Comparison of ENCODE assay signal across 8 mouse cellular contexts in the genomic region with DNA sequence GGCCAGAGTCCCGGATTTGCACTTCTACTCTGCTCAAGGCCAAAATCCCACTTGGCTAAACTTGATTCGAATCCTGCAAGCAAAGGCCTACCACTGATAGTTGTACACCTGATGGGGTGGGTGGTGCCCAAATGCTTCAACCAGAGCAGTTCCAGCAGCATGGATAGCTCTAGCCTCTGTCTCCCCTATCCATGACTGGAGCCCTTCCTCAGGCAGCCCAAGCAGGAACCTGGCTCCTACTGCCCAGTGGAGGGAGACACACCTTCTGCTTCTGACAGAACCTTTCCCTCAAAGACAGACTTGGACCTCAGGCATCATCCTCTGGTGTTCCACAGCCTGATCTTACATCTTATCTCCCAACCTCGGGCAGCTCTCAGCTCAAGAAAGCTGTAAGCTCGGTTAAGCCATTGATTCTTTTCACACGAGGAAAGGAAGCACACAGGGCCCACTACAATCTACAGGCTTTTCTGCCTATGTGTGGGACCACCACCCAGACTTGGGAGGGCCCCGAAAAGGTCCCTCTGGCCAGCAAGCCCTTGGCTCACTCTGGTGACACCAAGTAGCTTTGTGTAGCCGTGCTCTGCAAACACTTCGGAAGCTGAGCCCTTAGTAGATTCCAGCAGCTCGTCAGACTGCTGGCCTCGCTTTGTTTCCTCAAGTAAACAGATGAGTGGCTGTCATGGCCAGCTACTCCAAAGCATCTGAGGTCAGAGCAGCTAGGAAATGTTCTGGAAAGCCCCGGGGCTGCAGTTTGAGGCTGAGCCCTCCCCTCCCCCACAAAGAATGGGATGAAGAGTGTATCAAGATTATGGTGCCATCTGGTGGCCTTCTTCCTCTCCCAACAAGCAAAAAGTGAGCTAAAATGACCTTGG. TPM values are rescaled to one million over a fixed set of nuclear protein-coding genes. Genes with fewer than 3 reads are reported as not detected.
DNase-seq lines count a peak whose midpoint lies in the region; ATAC-seq and TF ChIP-seq lines count a peak whose summit lies in the region.

No protein-coding gene starts in this region.

- H3K36me3 ChIP-seq in C2C12 (ENCODE audit: control insufficient read depth, insufficient read depth), result no peaks in the 10 kb centered on the region
- H3K36me3 ChIP-seq in forebrain, embryonic 12.5 days (replicated peaks), result no peaks in the 10 kb centered on the region
- H3K36me3 ChIP-seq in heart, embryonic 15.5 days, result no peaks in the 10 kb centered on the region
- H3K36me3 ChIP-seq in kidney, postnatal 0 days (ENCODE audit: insufficient read depth, low read length), result no peaks in the 10 kb centered on the region
- H3K36me3 ChIP-seq in limb, embryonic 14.5 days (ENCODE audit: control insufficient read depth, insufficient read depth, low read length), result no peaks in the 10 kb centered on the region
- no peaks in the 10 kb centered on the region for H3K36me3 ChIP-seq in neural tube, embryonic 12.5 days

- TF ChIP-seq POLR2A in limb, embryonic 14.5 days (IDR thresholded peaks at IDR 0.05; ENCODE audit: borderline replicate concordance, extremely low read depth, insufficient read depth, insufficient read length), result no peak

- ATAC-seq in forebrain, embryonic 12.5 days (ENCODE audit: low FRiP score), result peak; percentile 51
- 0 out of 2 replicates have a peak, but pooled peaks have one; percentile 10 for ATAC-seq in heart, embryonic 15.5 days (replicated peaks; ENCODE audit: insufficient number of reproducible peaks, insufficient read depth, low FRiP score, low read depth)
- ATAC-seq in kidney, postnatal 0 days (replicated peaks; ENCODE audit: low FRiP score, low read depth), result peak; percentile 65; the same call in 1 of the 2 replicates
- ATAC-seq in limb, embryonic 14.5 days (ENCODE audit: low FRiP score, low read depth), result 0 out of 2 replicates have a peak, but pooled peaks have one; percentile 50
- peak; percentile 53; the same call in 1 of the 2 replicates for ATAC-seq in neural tube, embryonic 12.5 days (ENCODE audit: low FRiP score, low read depth)

- 0 out of 2 replicates have a peak overlapping the region, but pooled peaks have one; percentile 13 for H3K4me2 ChIP-seq in forebrain, embryonic 12.5 days
- peak overlapping the region; percentile 44 for H3K4me2 ChIP-seq in heart, embryonic 15.5 days
- peak overlapping the region; percentile 30; the same call in 1 of the 2 replicates for H3K4me2 ChIP-seq in kidney, postnatal 0 days (ENCODE audit: low read length)
- H3K4me2 ChIP-seq in limb, embryonic 14.5 days (replicated peaks; ENCODE audit: low read depth, low read length, severe bottlenecking), result peak overlapping the region; percentile 26; the same call in 1 of the 2 replicates
- H3K4me2 ChIP-seq in neural tube, embryonic 12.5 days (replicated peaks), result peak overlapping the region; percentile 19; the same call in 1 of the 2 replicates

- DNase-seq in kidney, postnatal 0 days (ENCODE audit: low spot score), result peak; percentile 94
- DNase-seq in limb, embryonic 14.5 days (ENCODE audit: low spot score), result peak; percentile 87
- peak; percentile 15 for DNase-seq in testis, postnatal 14 days (ENCODE audit: low spot score)

- H3K27me3 ChIP-seq in C2C12 (ENCODE audit: control insufficient read depth, insufficient read depth, insufficient read length), result no peaks in the 10 kb centered on the region
- H3K27me3 ChIP-seq in forebrain, embryonic 12.5 days, result no peaks in the 10 kb centered on the region
- H3K27me3 ChIP-seq in heart, embryonic 15.5 days, result 0 out of 2 replicates have a peak, but pooled peaks cover 6% of the 10 kb centered on the region
- no peaks in the 10 kb centered on the region for H3K27me3 ChIP-seq in kidney, postnatal 0 days (ENCODE audit: insufficient read depth, low read length)
- H3K27me3 ChIP-seq in limb, embryonic 14.5 days (ENCODE audit: control insufficient read depth, insufficient read depth, low read length), result no peaks in the 10 kb centered on the region
- H3K27me3 ChIP-seq in neural tube, embryonic 12.5 days (replicated peaks), result no peaks in the 10 kb centered on the region

- WGBS in forebrain, embryonic 12.5 days, result 52% methylated on average over 11 of the region's 11 CpGs
- 41% methylated on average over 11 of the region's 11 CpGs for WGBS in heart, embryonic 15.5 days
- WGBS in kidney, postnatal 0 days, result 49% methylated on average over 11 of the region's 11 CpGs
- 55% methylated on average over 11 of the region's 11 CpGs for WGBS in limb, embryonic 14.5 days
- WGBS in neural tube, embryonic 12.5 days, result 61% methylated on average over 11 of the region's 11 CpGs

- peak overlapping the region; percentile 69 for H3K27ac ChIP-seq in brown adipose tissue, adult 24 weeks (replicated peaks; ENCODE audit: low read depth, low read length)
- H3K27ac ChIP-seq in forebrain, embryonic 12.5 days, result no peak overlapping the region
- H3K27ac ChIP-seq in heart, embryonic 15.5 days, result no peak overlapping the region
- no peak overlapping the region for H3K27ac ChIP-seq in kidney, postnatal 0 days
- no peak overlapping the region for H3K27ac ChIP-seq in limb, embryonic 14.5 days (replicated peaks; ENCODE audit: low read depth, low read length)
- H3K27ac ChIP-seq in neural tube, embryonic 12.5 days, result no peak overlapping the region

- H3ac ChIP-seq in C2C12 (ENCODE audit: control insufficient read depth, insufficient read length, low read depth), result no peak overlapping the region

- H3K9ac ChIP-seq in forebrain, embryonic 12.5 days, result no peak overlapping the region
- no peak overlapping the region for H3K9ac ChIP-seq in heart, embryonic 15.5 days
- no peak overlapping the region for H3K9ac ChIP-seq in kidney, postnatal 0 days (ENCODE audit: low read depth, low read length)
- no peak overlapping the region for H3K9ac ChIP-seq in limb, embryonic 14.5 days (ENCODE audit: low read depth, low read length, severe bottlenecking)
- H3K9ac ChIP-seq in neural tube, embryonic 12.5 days, result no peak overlapping the region

- peaks cover 6% of the 10 kb centered on the region; the same call in 1 of the 2 replicates for H3K4me1 ChIP-seq in brown adipose tissue, adult 24 weeks (ENCODE audit: control insufficient read depth, insufficient read depth, insufficient read length, low read length)
- H3K4me1 ChIP-seq in forebrain, embryonic 12.5 days, result peaks cover 16% of the 10 kb centered on the region
- 0 out of 2 replicates have a peak, but pooled peaks cover 4% of the 10 kb centered on the region for H3K4me1 ChIP-seq in heart, embryonic 15.5 days (replicated peaks)
- H3K4me1 ChIP-seq in kidney, postnatal 0 days (replicated peaks; ENCODE audit: insufficient read depth, low read length), result no peaks in the 10 kb centered on the region
- peaks cover 3% of the 10 kb centered on the region; the same call in 1 of the 2 replicates for H3K4me1 ChIP-seq in limb, embryonic 14.5 days (ENCODE audit: control insufficient read depth, insufficient read depth, low read length)
- peaks cover 3% of the 10 kb centered on the region; the same call in 1 of the 2 replicates for H3K4me1 ChIP-seq in neural tube, embryonic 12.5 days

- H3K79me2 ChIP-seq in C2C12 (ENCODE audit: control insufficient read depth, insufficient read depth), result no peaks in the 10 kb centered on the region

- H3K4me3 ChIP-seq in C2C12 (ENCODE audit: insufficient read depth, poor library complexity, severe bottlenecking), result no peak overlapping the region
- H3K4me3 ChIP-seq in brown adipose tissue, adult 24 weeks (ENCODE audit: insufficient read depth, low read depth, low read length), result no peak overlapping the region
- no peak overlapping the region for H3K4me3 ChIP-seq in forebrain, embryonic 12.5 days (replicated peaks)
- no peak overlapping the region for H3K4me3 ChIP-seq in heart, embryonic 15.5 days
- no peak overlapping the region for H3K4me3 ChIP-seq in kidney, postnatal 0 days (replicated peaks; ENCODE audit: low read depth, low read length)
- H3K4me3 ChIP-seq in limb, embryonic 14.5 days (replicated peaks; ENCODE audit: low read length), result no peak overlapping the region
- no peak overlapping the region for H3K4me3 ChIP-seq in neural tube, embryonic 12.5 days

- no peaks in the 10 kb centered on the region for H3K9me3 ChIP-seq in forebrain, embryonic 12.5 days
- no peaks in the 10 kb centered on the region for H3K9me3 ChIP-seq in heart, embryonic 15.5 days (replicated peaks)
- no peaks in the 10 kb centered on the region for H3K9me3 ChIP-seq in kidney, postnatal 0 days (replicated peaks; ENCODE audit: low read length)
- no peaks in the 10 kb centered on the region for H3K9me3 ChIP-seq in limb, embryonic 14.5 days (ENCODE audit: control insufficient read depth, low read length)
- no peaks in the 10 kb centered on the region for H3K9me3 ChIP-seq in neural tube, embryonic 12.5 days

- TF ChIP-seq CTCF in C2C12 (IDR thresholded peaks at IDR 0.05; ENCODE audit: control insufficient read depth, insufficient read depth, insufficient read length), result peak; percentile 21
- peak; percentile 84 for TF ChIP-seq CTCF in kidney, postnatal 0 days (IDR thresholded peaks at IDR 0.05; ENCODE audit: low read depth)

- H3K79me3 ChIP-seq in C2C12 (ENCODE audit: low read depth), result no peaks in the 10 kb centered on the region

TF ChIP-seq in C2C12, 6 proteins besides CTCF, POLR2A, EP300 and RAD21:
- TF ChIP-seq FOSL1 (IDR thresholded peaks at IDR 0.05; ENCODE audit: insufficient read depth, low read length, poor library complexity, severe bottlenecking) (no peak), USF1 (IDR thresholded peaks at IDR 0.05; ENCODE audit: low read depth) (no peak), MAX (IDR thresholded peaks at IDR 0.05) (no peak), CEBPB (IDR thresholded peaks at IDR 0.05; ENCODE audit: low read depth) (no peak), MYOG (IDR thresholded peaks at IDR 0.05; ENCODE audit: control insufficient read depth, extremely low read depth, insufficient read length) (no peak), MYOD1 (IDR thresholded peaks at IDR 0.05; ENCODE audit: control insufficient read depth, insufficient read length, low read depth) (no peak)

RNA-seq across cellular contexts. Expression of gene Abcc12, which starts 44.5 kb away (rescaled TPM):
- not detected for polyA plus RNA-seq in C2C12 (2012; fragmentation: generic; extraction: Trizol)
- polyA plus RNA-seq in brown adipose tissue, adult 24 weeks (2012; ENCODE audit: insufficient read depth, insufficient read length, missing spikeins), result not detected in 2 replicates
- 0.26 TPM in 1 of 2 replicates, not detected in the other for polyA plus RNA-seq in forebrain, embryonic 12.5 days (2016; fragmentation: Nextera tagmentation; extraction: Ambion mirVana)
- polyA plus RNA-seq in heart, embryonic 15.5 days (2015; fragmentation: Nextera tagmentation; extraction: Ambion mirVana), result 0.04 TPM in 2 replicates
- 0.04 TPM in 1 of 2 replicates, not detected in the other for polyA plus RNA-seq in kidney, postnatal 0 days (2015; fragmentation: Nextera tagmentation; extraction: Ambion mirVana)
- 0.73 and 0.78 TPM in 2 replicates for polyA plus RNA-seq in limb, embryonic 14.5 days (2012; rRNA removed)
- 0.12 and 0.32 TPM in 2 replicates for polyA plus RNA-seq in limb, embryonic 14.5 days (2014; fragmentation: Nextera tagmentation; extraction: Ambion mirVana)
- not detected in 2 replicates for polyA plus RNA-seq in neural tube, embryonic 12.5 days (2016; fragmentation: Nextera tagmentation; extraction: Ambion mirVana)

Comparison
In these comparisons a context has a peak if more than half of its experiments do, and no peak if none do; other contexts are left out.
1. ATAC-seq: peak in every context shown above with its lines; median percentile 65 in kidney, postnatal 0 days; 53 in neural tube, embryonic 12.5 days; 51 in forebrain, embryonic 12.5 days; 50 in limb, embryonic 14.5 days; 10 in heart, embryonic 15.5 days.
2. DNase-seq: peak in every context shown above with its lines; median percentile 94 in kidney, postnatal 0 days; 87 in limb, embryonic 14.5 days; 15 in testis, postnatal 14 days.